Mouse (Mus musculus): Measurements from ENCODE around the gene Tgfbr3.

DNA sequence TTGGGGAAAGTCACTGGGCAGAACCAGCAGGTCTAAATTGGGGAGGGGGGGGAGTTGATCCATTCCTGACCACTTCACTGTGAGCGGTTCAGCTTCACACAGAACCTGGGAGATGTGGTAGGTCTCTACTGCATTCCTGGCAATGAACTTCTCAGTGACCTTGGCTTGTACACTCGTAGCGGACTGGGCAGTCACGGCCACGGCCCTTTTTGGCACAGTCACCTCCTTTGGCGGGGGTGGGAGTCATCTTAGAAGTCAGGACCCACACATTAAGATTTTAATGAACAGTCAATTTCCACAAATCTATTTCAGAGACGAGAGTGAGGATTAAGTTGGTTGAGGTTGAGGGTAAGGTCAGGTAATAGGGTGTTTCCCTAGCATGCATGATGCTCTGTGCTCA lies 27.7 kb upstream of the Tgfbr3 start:
- no peak for TF ChIP-seq POLR2A (IDR thresholded peaks at IDR 0.05; ENCODE audit: low read depth, low read length)
- no peak for TF ChIP-seq CTCF (conservative IDR thresholded peaks at IDR 0.05; ENCODE audit: insufficient read depth, insufficient read length, low read depth, low read length)

All from kidney, adult 2 months (tissue).